Mouse (Mus musculus): Measurements from ENCODE around the gene Defb23.

Defb23 gene

GRCm38 (mm10) chr2:152464570-152465150 lies at the start of gene Defb23:
TSS of gene Defb23 (minus strand) at chr2:152464620.
- no peak for DNase-seq (ENCODE audit: low read depth in 2 of 2, low spot score in 2 of 2)

DNA sequence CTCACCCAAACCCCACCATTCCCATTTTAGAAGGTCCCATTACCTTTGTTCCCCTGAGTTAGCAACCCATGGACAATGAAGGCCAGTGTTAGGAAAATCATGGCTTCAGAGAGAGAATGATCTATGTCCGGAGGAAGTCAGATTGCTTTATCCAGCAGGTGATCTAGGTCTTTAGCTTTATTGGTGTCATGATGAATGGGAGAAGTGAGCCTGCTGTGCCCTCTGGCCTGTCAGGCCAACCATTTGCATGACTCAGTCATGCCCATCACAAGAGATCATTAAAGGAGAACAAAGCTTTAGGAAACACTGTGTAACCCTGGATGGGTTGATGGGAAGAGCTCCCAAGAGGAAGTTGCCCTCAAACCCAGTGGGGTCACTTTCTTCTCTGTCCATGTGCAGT lies 47.2 kb upstream of the Defb23 start, which contains the start of gene Defb26:
Gene Defb26, minus strand, starts transcription at position 101 of the 400 bp plus-strand sequence.
- no peak for DNase-seq (ENCODE audit: low read depth in 2 of 2, low spot score in 2 of 2)

GRCm38 (mm10) chr2:152503950-152504349 lies 39.5 kb upstream of the Defb23 start:
- DNase-seq (ENCODE audit: low read depth in 2 of 2, low spot score in 2 of 2): no peak

GRCm38 (mm10) chr2:152500863-152501229 lies 36.4 kb upstream of the Defb23 start:
- no peak for DNase-seq (ENCODE audit: low read depth in 2 of 2, low spot score in 2 of 2)

- no peak for DNase-seq (ENCODE audit: low read depth in 2 of 2, low spot score in 2 of 2)
Observed at GRCm38 (mm10) chr2:152500204-152500862, 35.9 kb upstream of the Defb23 start.

GRCm38 (mm10) chr2:152498020-152498419 lies 33.6 kb upstream of the Defb23 start:
- no peak for DNase-seq (ENCODE audit: low read depth in 2 of 2, low spot score in 2 of 2)

DNA sequence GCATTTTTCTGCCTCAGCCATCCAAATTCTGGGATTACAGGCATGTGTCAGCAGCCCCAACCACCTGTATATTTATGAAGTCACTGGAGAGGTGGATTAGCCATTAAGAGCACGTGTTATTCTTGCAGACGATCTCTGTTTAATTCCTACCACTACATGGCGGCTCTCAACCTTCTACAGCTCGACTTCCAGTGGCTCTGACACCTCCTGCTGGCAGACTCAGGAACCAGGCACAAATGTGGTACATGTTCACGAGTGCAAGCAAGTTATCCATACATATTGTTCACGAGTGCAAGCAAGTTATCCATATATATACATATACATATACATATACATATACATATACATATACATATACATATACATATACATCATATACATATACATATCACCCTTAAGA lies 28.7 kb upstream of the Defb23 start:
- no peak for DNase-seq (ENCODE audit: low read depth in 2 of 2, low spot score in 2 of 2)

- no peak for DNase-seq (ENCODE audit: low read depth in 2 of 2, low spot score in 2 of 2)
Observed at GRCm38 (mm10) chr2:152490038-152490437, 25.6 kb upstream of the Defb23 start, which contains the start of gene Defb22. TSS of gene Defb22 (minus strand) at chr2:152490138.

DNA sequence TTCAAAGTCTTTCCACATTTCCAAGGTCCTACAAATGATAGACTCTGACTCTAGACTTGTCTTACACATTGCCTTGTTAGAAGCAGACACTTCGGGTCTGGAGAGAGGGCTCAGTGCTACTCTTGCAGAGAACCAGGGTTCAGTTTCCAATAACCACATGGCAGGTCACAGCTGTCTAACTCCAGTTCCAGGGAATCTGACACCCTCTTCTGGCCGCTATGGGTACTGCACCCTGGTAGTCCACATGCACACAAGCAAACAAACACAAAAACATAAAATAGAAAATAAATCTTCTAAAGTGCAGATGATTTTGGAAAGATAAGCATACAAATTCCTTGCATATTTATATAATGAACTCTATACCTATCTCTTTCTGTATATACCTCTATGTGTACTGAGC lies 22.6 kb upstream of the Defb23 start:
- DNase-seq (ENCODE audit: low read depth in 2 of 2, low spot score in 2 of 2): no peak

GRCm38 (mm10) chr2:152481726-152482125 lies 17.3 kb upstream of the Defb23 start:
- DNase-seq (ENCODE audit: low read depth in 2 of 2, low spot score in 2 of 2): no peak

DNA sequence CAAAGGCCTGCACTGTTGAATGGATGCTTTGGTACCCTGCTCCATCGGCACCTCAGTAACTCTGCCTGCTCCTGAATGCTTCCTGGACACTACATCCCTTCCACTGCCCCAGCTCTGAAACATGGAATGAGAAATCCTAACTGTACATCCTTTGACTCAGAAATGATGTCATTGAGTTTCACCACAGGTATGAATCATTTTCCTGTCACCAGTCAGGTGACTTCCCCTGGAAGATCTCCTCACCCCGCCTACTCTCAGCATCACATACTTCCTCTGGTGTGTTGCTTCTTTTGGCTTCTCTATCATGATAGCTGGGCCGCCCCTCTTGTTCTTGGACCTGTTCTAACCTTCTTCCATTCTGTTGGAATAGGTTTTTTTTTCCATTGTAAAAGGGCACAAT lies 16.5 kb upstream of the Defb23 start:
- DNase-seq (ENCODE audit: low read depth in 2 of 2, low spot score in 2 of 2): no peak

GRCm38 (mm10) chr2:152476763-152477162 lies 12.3 kb upstream of the Defb23 start, which contains the start of gene Defb20:
TSS of gene Defb20 (plus strand) at chr2:152477063.
- DNase-seq (ENCODE audit: low read depth in 2 of 2, low spot score in 2 of 2): no peak

- DNase-seq (ENCODE audit: low read depth in 2 of 2, low spot score in 2 of 2): no peak
Observed at GRCm38 (mm10) chr2:152472434-152472833, 8.0 kb upstream of the Defb23 start.

- peak in 1 of 2 experiments; percentile 26 for DNase-seq (ENCODE audit: low read depth in 2 of 2, low spot score in 2 of 2)
Observed at GRCm38 (mm10) chr2:152470973-152471372, 6.6 kb upstream of the Defb23 start.

DNA sequence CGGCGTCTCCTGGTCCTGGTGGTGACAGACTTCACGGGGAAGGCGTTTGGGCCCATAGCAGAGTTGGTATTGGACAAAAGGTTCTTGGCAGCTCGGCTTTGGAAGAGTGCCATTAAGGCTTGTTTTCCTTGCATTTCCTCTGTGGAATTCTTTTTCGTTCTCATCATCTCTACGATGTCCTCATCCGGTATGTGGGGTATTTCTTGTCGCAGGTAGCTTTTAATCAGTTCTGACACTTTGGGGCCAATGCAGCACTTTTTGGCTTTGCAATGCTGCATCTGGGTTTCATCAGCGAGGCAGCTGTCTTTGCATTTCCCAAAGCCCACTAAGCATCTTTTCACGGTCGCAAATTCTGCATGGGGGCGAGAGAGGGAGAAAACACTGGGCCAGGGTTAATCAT lies 5.2 kb downstream of the Defb23 start:
- DNase-seq (ENCODE audit: low read depth in 2 of 2, low spot score in 2 of 2): no peak

DNA sequence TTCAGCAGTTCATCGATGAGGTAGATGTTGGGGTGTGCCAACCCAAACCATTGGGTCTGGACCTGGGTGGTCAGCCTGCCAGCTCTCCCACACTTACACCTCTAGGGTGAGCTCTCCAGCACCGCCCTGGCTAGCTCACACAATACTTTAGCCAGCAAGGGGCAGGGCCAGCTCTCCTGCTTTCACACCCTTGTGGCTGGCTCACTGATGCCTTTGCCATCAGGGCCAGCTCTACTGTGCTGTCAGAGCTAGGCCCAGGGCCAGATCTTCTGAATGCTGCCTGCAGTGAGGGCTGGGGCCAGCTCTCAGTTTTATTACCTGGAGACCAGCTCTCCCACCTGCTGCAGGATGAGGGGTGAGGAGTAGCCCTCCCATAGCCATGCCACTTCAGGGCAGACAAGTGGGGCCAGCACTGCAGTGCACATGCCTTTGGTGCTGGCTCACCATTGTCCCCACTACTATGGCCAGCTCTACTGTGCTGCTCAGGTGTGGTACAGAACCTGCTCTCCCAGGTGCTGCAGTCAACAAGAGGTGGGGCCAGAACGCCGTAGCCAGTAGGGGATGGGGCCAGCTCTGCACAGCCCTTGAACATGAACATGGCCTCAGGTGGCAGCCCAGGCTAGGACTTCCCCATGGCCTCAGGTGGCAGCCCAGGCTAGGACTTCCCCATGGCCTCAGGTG lies 12.2 kb downstream of the Defb23 start:
- DNase-seq (ENCODE audit: low read depth in 2 of 2, low spot score in 2 of 2): no peak

GRCm38 (mm10) chr2:152450241-152450640 lies 14.2 kb downstream of the Defb23 start:
- peak in 1 of 2 experiments; percentile 20 for DNase-seq (ENCODE audit: low read depth in 2 of 2, low spot score in 2 of 2)

DNA sequence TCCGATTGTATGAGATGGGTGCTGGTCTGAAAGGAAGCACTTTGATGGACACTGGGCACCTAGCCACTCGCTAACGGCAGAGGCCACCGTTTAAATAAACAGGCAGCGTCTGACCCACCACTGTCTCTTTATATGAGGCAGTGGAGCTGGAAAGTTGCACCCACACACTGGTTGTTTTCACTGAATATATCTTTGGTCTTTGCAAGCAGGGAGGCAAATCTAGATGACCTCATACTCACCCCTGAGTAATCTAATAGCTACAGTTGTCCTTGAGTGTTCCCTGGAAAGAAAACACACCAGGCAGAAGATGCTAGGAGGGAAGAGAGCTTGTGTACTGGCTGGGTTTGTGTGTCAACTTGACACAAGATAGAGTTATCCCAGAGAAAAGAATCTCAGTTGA lies 17.0 kb downstream of the Defb23 start:
- no peak for DNase-seq (ENCODE audit: low read depth in 2 of 2, low spot score in 2 of 2)

DNA sequence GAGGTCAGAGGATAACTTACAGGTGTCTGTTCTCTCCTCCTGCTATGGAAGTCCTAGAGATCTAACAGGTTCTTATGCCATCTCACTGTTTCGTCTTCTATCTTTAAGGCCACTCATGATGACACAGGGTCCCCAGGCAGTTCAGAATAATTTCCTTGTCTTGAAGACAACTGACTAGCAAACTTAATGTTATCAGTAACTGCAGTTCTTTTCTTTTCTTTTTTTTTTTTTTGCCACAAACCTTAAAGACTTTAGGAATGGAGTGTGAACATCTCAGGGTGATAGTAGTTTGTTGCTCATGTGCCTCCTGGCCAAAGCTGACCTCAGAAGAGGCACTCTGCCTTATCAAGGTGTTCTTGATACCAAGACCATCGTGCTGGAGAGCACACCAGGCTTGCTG lies 17.8 kb downstream of the Defb23 start:
- no peak for DNase-seq (ENCODE audit: low read depth in 2 of 2, low spot score in 2 of 2)

- no peak for DNase-seq (ENCODE audit: low read depth in 2 of 2, low spot score in 2 of 2)
Observed at GRCm38 (mm10) chr2:152443281-152443680, 21.1 kb downstream of the Defb23 start.

DNA sequence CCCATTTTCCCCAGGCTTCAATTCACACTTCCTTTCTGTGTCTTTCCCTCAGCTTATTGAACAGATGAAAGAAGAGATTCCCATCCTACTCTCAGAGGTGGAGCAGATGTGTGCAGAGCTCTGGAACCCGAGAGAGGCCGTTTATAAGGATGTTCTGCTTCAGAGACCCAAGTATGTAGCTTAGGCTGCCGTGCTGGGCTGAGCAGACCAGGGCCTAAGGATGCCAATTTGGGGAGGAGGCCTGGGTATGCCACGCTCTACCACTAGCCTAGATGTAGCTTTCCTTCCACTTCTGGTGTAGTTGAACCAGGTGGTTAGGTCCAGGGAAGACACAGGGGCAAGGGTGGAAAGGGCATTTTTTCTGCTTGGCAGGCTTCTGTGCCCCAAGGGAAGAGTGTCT lies 22.1 kb downstream of the Defb23 start:
- DNase-seq (ENCODE audit: low read depth in 2 of 2, low spot score in 2 of 2): no peak

DNA sequence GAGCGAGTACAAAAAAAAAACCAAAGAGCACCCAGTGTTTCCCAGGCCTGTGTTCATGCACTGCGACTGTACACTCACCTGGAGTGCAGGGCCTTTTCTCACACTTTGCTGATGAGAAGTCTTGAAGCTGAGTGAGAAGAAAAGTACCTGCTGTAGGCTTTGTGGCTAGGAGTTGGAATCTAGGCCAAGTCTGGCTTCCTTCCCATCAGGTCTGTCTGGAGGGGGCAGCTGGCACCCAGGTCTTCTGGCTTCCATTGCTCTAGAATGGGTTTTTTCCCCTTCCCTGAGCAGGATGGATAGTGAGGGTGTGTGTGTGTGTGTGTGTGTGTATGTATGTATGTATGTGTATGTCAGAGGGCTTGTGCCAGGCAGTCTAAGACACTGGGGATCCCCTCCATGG lies 24.6 kb downstream of the Defb23 start:
- DNase-seq (ENCODE audit: low read depth in 2 of 2, low spot score in 2 of 2): no peak

All from CD8-positive naive resting alpha-beta T cell, adult 2 months (primary cell).